Mouse (Mus musculus): ENCODE data around the gene 1700019N19Rik.

Gene 1700019N19Rik

DNA sequence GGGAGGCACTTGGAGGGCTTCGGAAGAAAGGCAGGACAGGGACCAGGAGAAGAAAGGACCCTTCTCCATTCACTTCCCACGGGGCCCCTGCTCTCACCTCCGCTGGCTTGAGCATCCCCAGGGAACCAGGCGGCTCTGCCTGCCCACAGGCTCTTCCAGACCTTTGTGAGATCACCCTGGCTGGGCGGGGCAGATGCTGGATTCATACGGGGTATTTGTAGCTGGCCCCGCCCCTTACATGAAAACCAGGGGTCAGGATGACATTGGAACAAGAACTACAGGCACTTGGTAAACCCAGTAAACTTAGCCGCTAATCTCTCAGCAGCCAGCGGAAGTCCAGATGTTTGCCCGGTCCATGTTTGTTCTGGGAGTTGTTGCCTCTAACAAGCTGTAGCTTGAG lies at the start of gene 1700019N19Rik:
Gene 1700019N19Rik, minus strand, starts transcription at position 178 of the 400 bp plus-strand sequence.
- no peak for DNase-seq (ENCODE audit: low read depth)

DNA sequence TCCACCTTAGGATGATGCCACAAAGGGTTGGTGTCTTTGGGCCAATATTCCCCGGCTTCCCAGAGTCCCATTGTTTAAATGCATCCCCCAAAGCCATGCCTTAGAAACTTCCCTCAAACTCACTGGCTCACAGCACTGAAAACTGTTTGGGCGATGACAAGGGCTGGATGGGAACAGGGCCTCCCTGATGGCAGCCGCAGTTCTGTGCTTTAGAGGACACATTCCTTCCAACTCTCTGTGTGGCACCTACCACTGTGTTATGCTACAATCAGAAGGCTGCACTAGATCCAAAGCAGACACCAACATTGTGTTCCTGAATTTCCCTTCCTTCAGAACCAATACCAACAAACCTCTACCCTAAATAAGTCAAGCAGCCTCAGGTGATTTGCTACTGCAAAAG lies 49.3 kb upstream of the 1700019N19Rik start:
- no peak for DNase-seq (ENCODE audit: low read depth)

DNA sequence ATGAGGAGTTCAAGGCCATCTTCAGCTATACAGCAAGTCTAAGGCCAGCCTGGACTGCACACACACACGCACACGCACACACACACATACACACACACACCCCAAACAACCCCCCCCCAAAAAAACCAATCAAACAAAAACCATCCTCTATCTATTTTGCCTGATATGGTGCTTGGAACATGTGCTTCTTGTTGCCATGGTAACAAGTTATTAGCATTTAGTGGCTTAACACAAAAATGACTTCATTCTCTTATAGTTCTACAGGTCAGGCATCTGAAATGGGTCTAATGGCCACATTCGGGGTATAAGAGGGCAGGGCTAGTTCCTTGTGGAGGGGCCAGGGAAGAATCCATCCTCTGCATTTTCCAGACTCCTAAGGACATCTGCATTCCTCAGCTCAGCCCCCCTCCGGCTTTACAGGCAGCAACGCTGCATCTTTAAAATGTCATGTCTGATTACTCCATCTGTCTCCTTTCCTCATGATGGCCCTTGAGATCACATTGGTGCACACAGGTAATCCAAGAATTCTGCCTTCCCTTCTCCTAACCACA lies 46.5 kb upstream of the 1700019N19Rik start:
- DNase-seq (ENCODE audit: low read depth) = no peak

DNA sequence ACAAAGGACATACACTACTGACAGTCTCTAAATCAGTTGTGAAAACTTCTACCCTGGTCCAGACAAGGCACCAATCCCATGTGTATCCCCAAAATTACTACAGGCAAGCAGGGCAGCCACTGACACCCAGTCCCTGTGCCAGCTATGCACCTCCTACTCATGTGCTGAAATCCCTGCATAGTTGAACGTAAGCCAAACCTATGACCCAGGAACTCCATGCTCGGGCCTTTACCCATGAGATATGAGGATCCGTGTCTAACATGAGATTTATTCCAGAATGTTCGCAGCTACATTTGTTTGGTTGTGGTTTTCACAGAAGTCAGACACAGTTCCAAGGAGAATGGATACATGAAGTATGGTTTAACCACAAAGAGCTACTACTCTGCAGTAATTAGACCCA lies 45.5 kb upstream of the 1700019N19Rik start:
- no peak for DNase-seq (ENCODE audit: low read depth)

DNA sequence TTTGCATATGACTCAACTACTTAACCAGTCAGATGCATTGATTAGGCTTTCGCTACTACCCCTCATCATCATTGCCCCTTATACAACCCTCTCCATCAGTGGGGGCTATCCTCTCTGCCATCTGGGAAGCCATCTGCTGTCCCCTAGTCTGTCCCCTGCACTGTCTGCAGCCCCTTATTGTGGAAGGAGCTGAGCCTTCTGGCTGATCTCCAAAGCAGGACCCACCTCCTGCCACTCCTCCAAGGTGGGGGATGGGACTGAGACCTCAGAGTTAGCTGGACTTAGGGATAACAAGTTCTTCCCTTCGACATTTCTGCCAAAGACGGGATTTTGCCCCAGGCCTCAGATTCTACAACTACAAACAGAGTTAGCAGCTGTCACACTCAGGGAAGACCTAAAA lies 45.1 kb upstream of the 1700019N19Rik start:
- no peak for DNase-seq (ENCODE audit: low read depth)

DNA sequence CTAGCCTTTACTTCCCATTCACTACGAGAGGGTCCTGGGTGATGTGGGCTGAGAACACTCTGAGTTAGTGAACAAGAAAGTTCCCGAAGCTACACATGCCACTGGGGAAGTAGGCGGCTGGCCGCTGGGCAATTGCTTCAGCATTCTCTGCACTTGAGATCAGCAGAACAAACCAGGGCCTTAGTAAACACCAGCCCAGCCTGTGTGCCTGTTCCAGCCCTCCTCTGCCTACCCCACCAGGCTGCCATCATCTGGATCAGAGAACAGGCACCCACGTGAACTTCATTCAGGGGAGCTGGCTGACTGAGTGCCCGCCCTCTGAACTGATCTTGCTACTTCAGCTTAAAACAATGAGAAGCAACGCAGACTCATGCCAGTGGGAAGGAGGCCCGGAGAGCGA lies 44.4 kb upstream of the 1700019N19Rik start:
- no peak for DNase-seq (ENCODE audit: low read depth)

DNA sequence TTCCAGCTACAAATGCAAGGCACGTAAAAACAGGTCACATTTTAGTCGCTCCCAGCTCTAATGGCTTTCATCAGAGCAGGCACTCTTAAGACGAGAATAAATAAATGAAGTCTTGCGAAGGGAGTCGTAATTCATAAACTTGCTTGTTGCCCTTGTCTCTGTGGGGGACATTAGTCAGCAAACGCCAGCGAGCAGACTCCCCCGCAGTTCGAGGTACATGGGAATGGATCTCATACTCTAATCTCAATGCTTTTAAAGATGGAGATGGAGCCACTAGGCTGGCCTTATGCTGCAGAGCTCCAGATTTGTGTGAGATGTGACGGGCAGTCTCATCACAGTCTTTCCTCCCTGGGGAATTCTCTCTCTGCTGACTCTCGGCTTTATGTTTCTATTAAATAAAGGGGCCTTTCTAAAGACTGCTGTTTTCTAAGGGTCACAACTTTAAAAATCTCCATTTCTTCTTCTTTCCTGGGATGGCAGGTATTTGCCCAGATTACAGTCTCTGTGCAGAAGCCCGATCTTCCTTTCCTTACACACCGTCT lies 39.4 kb upstream of the 1700019N19Rik start:
- no peak for DNase-seq (ENCODE audit: low read depth)

DNA sequence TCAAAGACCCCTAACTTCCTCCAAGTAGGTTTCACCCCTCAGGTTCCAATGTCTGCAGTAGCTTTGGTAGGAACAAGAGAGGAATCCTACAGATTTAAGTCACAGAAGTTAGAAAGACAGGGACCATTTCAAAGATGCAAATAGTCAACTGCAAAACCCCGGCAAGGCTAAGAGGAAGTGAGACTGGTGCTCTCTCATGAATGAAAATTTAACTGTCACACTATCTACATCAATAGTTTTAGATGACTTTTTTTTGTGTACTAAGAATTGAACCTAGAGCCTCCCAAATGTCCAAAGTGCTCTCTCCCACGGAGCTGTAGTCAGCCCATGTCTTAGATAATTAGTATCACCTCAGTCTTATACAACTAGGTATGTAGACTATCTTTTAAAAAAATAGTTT lies 38.7 kb upstream of the 1700019N19Rik start:
- no peak for DNase-seq (ENCODE audit: low read depth)

DNA sequence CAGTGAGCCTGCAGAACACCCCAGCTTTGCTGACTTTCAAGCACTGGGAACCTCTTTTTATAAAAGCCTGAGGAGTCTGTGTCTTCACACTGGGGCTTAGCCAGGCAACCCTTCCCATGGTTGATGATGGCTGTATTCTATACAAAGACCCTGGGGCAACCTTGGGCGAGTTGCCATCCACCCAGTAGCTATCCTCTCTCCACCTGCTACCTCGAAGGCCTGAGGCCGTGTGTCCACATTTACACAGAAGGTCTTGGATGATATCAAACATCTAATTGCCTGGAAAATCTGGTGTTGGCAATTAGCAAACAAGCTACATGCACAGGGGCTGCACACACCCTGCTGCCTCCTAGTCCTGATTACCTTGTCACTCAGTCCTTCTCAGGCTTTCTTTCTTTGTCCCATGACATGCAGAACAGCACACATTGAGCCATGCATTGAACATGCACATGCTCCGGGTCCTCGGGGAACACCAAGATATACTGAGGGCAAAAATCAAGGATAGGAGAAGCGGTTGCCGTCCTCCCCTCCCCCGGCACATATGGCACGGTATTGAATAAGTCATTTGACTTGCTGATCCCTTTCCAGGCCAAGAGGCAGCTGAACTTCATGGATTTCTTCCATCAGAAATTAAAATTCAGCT lies 37.1 kb upstream of the 1700019N19Rik start:
- DNase-seq (ENCODE audit: low read depth) = no peak

DNA sequence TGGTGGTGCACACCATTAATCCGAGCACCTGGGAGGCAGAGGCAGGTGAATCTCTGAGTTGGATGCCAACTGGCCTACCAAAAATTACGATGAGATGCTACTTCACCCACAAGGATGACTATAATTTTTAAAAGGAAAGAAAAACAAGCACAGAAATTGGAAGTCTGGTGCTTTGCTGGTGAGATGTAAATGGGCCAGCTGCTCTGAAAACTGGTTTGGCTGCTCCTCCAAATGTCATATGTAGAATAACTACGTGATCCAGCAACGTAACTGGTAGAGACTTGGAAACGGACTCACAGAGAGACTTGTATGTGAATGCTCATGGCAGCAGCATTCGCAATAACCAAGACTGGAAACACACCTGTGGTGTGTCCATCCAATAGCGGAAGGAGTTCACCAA lies 35.9 kb upstream of the 1700019N19Rik start:
- no peak for DNase-seq (ENCODE audit: low read depth)

DNA sequence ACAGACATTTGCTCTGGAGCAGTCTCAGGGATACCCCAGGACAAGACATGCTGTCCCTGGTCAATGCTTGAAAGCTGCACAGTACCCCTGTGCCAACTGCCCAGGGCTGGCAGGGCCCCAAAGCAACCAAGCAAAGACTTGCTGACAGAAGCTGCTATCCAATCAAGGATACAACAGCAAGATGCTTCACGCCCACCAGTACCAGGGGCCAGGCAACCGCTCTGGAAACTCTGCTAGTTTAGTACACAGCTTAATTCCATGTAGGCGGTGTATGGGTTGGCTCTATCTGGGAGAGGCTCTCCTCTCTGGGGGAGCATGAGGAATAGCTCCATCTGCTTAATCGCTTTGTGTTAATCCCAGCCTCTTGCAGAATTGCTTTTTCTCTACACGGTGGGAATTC lies 35.3 kb upstream of the 1700019N19Rik start:
- no peak for DNase-seq (ENCODE audit: low read depth)

DNA sequence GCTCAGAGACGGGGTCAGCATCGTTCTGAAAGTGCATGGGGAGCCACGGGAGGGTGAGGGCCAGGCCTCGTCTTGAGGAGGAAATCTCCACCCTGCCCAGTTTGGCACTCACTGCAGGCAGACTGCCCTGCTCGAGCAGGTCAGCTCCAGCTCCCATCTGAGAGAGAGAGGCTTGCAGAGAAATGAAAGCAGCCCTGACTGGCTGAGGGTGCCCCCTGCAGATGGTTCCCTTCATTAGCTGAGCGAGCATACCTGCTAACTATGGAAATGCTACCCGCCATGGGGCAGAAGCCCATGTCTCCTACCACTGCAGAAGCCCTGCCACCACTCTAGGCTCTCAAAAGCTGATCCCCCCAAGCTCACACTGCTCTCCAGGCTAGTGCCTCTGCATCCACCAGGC lies 33.4 kb upstream of the 1700019N19Rik start:
- DNase-seq (ENCODE audit: low read depth) = no peak

DNA sequence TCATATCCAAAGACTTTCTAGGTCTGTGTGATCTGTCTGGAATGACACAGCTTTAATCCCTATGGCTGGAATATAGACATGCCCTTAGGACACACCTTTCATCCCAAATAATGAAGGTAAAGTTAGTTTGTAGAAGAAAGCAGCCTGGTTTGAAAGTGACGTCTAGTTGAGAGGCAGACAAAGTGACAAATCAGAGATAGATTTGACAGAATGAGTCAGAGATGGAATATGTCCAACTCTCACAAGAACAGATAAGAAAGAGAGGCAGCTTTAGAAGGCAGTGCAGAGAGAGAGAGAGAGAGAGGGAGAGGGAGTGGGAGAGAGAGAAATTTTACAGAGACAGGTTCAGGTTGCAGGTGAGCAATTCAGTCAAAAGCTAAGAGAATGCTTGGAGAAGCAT lies 30.1 kb upstream of the 1700019N19Rik start:
- DNase-seq (ENCODE audit: low read depth) = no peak

DNA sequence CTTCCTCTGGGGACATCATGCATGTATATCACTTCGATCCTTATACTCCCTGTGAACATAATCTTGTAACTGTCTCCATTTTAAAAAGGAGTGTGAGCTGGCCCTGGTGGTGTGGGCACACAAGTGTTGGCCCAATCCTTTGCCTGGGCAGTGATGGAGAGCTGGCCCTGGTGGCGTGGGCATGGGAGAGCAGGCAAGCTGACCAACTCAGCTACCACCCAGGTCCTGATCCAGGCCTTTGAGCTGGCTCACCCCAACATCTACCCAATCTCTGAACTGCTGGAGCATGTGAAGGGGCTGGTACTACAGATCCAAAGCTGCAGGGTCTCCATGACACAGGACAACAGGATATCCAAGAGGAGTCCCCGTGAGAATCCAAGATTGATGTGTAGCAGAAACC lies 29.0 kb upstream of the 1700019N19Rik start:
- no peak for DNase-seq (ENCODE audit: low read depth)

DNA sequence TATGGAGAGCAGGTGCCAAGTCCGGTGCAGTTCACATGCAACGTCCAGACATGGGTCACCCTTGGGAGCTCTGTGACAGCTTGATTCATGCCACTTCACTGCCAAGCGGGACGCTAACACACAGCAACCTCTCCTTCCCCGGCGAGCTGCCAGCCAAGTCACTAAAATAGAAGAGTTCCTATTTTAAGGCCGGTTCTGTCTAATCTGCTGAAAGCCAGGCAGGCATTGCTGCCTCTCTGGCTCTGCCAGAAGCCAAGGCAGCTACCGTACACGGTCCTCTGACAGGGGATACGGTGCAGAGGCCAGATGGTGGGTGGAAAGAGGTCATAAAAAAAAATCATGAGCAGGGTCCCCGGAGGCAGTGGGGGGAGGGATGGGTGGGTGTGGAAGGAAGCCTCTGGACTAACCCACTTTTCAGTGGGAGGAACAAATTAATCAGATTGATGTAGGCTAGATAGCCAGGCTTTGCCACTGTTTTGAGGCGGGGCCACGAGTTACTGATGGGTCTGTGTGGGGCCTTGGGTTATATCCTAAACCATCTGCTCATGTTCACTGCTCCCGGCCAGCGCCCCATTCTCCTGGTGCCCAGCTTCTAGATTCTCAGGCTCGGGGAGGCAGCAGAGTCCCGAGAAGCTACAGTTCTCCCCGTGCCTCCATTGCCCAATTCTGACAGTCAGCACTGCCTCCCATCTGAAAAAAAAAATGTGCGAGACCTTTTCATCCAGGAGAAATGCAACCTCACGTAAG lies 28.4 kb upstream of the 1700019N19Rik start:
- DNase-seq (ENCODE audit: low read depth) = no peak

DNA sequence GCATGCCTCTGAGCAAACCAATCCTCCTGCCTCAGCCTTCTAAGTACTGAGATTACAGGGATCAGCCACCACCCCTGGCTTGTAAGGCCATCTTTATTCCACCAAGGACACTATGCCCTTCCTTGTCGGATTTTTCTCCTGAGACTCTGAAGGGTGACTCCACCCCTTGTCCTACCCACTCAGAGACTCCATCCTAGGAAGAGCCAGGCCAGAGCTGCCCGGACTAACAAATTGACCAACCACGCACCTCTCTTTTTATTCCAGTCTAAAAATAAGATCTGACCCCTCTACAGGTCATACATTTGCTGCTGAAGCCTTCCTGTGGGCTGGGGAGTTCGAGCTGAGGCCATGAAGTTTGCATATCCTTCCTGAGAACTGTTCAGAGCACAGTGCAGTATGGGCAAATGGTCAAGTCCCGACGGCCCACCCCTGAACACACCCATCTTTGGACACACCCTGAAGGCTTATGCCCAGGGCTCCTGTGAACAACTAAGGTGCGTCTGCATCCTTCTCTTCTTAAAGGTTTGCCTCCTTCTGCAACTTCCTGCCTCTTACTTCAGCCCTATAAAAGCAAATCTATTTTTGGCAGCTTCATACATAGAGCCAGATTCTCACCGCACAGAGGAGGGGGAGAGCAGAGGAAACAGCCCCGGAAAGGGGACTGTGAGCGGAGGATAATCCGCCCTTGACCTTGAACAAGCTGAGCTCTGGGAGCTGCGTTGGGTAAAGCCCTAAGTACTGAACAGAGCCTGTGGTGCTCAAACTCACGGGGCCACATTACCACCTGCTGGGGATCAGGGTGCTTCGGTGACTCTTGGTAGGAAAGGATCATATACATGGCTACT lies 24.5 kb upstream of the 1700019N19Rik start:
- DNase-seq (ENCODE audit: low read depth) = no peak

DNA sequence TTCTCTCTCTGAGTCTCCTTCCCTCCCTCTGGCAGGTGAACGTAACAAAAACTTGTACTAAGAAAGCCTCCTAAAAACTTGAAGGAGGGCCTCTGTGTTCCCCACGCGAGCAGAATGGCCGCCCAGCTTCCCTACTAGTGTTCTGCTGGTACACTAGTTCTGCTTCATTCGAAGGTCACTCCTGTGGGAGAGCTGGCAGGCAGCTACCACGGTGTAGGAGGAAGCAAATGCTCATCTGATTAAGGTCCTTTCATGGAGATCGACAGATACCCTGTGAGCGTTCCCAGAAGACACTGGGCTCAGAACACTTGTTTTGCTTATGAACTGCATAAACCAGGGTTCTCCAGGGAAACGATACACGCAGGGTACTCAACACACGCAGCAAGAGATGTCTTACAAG lies 23.1 kb upstream of the 1700019N19Rik start:
- DNase-seq (ENCODE audit: low read depth) = no peak

DNA sequence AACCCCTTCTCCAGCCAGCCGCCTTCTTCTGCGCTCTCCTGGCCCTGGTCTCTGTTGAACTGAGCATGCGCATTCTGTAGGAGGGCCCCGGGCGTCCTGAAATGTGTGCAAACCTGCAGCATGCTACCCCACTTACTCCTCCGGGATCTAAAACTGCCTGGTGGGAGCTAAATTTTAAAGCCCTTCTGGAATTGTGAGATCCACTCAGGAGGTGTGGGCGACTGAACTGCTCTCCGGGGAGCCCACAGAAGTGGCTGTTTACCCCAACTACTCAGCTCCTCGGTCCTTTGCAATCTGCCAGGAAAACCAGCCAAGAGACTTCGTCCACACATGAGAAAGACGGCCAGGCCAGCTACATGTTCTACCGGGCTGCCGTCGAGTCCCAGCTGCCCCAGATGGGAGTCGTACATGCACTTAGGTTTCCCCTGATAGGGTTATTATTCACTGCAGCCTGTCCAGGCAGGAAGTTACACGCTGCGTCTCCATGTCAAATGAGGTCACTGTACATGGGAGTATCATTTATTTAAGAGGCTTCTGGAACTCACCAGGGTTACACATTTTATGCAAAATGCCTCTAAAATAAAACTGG lies 22.3 kb upstream of the 1700019N19Rik start:
- DNase-seq (ENCODE audit: low read depth) = no peak

DNA sequence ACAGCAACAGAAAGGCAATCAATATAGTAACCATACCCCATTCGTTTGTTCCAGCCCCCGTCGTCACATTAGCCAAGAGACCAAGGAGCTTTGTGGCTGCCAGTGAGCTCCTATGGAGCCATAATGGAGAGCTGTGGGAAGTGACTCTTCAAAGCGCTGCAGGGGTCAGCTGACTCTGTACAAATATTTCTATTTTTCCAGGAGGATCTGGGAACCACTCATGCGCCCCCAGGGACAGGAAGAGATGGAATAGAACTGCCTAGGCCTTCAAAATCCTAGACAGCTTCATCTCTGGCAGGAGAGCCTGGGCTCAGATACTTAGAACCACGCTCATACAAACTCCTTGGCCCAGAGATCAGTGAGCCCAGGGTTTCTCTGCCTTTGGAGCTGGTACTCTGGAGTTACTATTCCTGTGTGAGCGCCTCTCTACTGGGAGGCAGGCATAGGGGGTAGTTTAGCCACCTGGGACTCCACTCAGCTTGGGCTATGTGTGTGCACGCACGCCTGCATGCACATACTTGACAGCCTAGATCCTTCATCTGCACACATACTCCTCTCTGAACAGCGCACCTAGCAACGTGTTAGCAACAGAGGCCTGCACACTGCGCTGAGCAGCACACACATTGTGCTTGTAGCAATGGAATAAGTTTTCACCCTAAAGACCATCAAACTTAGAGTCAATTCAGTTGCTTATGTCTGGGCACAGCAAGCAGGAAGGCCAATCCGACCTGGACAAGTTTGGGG lies 21.1 kb upstream of the 1700019N19Rik start:
- no peak for DNase-seq (ENCODE audit: low read depth)

DNA sequence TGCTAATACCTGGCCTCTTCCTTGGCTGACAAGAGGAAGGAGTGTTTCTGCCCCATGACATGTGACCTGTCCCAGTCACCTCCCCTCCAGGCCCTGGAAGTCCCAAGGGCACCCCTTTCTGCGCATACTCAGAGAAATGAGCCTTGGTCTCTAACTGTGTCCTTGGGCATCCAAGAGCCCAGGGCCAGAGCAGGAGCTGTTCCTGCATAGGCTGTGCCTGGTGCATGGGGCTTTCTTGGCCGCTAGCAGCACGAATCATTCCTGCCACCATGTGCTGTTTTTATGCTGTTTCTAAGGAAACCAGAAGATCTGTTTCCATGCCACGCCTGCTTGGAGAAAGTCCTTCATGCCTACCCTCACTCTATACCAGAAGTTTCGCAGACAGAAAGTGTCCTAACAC lies 16.3 kb upstream of the 1700019N19Rik start:
- DNase-seq (ENCODE audit: low read depth) = no peak

DNA sequence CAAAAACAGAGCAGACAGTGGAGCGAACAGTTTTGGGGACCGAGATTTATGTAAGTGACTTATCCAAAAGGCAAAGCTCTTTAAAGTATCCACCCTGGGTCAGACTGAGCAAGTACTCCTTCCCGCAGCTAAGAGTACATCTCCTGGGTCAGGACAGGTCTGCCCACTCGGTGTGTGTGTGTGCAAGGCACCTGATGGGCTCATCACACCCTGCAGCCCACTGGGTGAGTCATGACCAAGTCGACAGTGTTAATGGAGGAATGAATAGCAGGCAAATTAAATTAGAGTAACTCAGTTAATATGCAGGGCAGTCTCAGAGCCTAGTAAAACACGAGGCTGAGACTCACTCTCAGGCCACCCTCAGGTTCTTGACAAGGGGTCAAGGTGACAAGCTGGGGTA lies 14.6 kb upstream of the 1700019N19Rik start:
- DNase-seq (ENCODE audit: low read depth) = no peak
